Mouse (Mus musculus): ENCODE data around the gene Oxct1.

Oxct1 gene

DNA sequence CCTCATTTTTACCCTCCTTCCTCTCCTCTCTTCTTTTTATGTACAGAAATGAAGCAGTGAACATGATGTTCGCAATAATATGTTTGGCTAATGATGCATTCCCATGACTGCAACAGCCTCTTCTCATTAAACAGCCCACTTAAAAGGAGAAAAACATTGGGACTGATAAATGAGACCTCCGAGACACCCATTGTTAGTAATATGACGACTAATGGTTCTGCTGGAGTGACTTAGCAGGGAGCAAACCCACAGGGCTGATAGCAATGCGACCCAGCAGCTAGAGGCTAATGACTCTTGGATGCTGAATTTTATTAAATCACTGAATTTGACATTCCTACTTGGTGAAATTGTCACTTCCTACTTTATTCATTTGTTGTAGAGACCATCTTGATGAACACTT, 79.3 kb downstream of the Oxct1 start:
- no peak for DNase-seq (ENCODE audit: low read depth, low spot score)

DNA sequence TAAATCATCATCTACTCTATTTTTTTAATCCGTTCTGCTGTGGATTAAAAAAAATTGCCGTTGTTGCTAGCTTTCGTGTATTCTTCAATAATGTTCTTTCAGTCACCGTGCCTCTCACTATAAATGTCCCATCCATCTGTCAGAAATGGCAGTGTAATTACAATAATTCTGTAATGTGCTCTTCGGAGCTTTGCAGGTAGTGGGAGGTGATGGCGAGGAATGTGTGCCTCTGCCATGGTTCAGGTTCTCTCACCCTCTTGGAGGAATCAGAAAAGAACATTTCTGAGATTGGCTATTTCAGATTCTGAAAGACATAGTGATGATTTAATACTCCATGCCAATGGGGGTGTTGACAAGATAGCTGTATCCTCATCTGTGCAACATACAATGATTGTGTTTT, 93.8 kb downstream of the Oxct1 start:
- no peak for DNase-seq (ENCODE audit: low read depth, low spot score)

GRCm38 (mm10) chr15:4124648-4125047, 98.5 kb downstream of the Oxct1 start:
- DNase-seq (ENCODE audit: low read depth, low spot score) = no peak

DNA sequence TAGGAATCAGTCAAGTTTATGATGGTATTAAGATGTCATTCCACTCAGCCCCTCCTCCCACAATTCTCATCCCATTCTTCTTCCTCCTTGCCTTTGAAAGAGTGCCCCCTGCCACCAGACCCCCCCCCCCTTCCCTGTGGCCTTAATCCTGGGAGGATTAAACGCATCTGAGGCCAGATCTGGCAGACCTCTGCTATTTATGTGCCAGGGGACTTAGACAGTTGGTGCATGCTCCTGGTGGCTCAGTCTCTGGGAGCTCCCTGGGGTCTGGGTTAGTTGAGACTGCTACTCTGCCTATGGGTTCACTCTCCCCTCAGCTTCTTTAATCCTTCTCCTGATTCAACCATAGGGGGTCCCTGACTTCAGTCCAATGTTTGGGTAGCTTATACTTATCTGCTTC, 112.3 kb downstream of the Oxct1 start:
- DNase-seq (ENCODE audit: low read depth, low spot score) = no peak

DNA sequence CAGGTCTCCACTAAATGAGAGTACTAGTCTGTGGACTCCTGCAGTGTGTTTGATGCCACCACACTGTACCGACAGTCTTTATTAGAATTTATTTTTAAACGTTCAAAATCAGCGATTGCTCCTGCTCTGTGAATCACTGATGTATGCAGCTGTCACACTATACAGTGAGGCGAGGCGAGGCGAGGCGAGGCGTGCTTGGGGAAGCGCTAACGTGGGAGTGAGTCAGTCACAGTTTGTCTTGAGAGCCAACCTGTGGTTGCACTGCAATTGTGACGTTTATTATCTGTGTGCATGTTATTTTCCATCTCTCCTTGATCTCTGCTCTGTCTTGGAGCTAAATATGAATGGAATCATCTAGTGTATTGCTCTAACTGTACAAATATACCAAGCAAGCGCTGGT, 113.3 kb downstream of the Oxct1 start:
- no peak for DNase-seq (ENCODE audit: low read depth, low spot score)

DNA sequence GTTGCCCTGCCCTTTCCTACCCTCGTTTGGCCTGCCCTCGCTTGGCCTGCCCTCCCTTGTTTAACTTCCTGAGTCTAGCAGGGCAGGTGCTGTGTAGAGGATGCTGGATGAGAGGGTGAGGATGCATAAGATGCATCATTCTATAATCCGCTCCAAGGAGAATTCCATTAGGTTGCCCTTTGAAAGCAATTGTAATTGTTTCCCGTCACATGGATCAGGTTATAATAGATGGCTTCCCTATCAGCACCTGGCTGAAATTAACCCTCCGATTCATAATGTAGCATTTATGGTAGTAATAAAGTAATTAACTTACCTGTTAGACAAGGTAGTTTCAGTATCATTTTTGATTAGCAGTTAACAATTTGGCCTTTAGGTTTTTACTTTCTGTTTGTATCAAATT, 119.2 kb downstream of the Oxct1 start:
- no peak for DNase-seq (ENCODE audit: low read depth, low spot score)

GRCm38 (mm10) chr15:4147700-4148099, 121.5 kb downstream of the Oxct1 start:
- no peak for DNase-seq (ENCODE audit: low read depth, low spot score)

DNA sequence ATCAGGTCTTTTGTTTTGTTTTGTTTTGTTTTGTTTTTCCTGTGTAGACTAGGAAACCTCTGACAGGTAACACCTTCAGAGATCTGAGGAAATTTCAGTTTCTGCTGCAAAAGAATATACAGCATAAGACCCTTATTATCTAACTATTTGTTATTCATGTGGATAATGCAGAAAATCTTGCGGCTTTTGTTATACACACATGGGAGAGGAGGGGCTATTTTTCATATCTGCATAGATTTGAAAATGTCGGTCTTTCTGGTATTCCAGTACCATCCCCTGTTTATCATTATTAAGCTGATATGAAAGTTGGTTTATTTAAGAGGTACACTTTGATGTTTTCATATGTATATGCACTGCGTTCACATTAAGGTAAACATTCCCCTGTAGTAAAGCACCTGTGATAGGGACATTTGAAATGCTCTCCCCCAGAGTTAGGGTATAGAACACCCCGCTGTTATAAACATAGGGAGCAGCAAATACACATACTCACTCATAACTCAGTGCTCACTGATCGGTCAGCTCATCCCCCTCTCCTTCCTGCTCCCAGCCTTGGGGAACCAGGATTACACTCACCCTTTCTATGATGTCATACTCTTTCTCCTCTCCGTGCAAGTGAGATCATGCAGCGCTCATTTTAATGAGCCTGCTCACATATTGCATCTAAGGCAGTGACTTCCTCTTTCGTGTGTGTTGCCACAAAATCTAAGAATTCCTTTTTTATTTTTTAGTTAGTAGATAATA, 122.6 kb downstream of the Oxct1 start:
- no peak for DNase-seq (ENCODE audit: low read depth, low spot score)

DNA sequence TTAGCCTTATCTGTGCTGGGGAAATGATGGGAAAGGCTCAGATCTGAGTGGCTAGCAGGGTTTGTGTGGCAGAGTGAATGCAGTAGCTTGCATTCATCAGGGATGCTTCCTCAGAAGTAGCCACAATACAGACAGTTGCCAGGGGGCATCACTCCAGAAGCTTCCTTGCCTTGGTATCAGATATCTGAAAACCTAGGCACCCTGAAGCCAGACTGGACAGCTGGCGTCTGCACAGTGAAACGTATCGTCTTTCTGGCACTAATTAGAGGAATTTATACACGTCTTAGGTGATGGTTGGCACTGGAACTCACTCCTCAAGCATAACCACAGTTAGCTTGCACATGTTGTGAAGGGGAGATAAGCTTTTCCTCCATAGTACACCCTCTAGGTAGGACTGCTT, 128.5 kb downstream of the Oxct1 start:
- no peak for DNase-seq (ENCODE audit: low read depth, low spot score)

DNA sequence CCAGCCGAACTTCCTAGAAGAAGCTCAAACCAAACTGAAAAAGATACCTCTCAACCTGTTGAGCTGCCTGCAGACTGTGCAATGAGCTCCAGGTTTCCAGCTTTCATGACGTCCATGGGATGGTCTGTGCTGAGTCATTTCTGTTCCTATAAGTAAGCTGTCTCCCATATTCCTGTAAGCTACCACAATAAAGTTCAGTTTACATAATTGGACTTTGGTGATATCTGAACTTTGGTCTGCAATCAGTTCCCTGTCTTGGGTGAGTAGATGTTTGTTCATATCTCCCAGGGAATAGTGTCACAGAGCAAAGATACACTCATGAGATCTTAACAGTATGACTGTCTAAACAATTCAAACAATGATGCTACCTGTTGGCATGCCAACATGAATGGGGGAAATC, 141.8 kb downstream of the Oxct1 start:
- no peak for DNase-seq (ENCODE audit: low read depth, low spot score)

DNA sequence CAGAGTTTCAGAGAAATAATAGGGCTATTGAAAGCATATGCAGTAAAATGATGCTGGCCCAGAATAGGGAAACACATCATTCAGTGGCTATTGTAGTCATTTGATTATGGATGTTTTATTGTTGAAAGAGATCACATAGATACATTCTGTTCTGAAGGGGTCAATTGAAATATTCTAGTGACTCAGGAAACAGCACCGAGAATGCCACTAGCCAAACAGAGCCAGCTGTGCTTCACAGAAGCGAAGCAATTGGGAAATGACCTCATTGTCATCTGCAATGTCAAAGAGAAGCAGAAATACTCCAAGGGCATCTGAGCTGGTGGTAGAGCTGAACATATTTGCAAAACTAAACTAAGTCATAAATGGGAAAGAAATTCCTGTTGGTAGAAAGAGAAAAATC, 145.4 kb downstream of the Oxct1 start:
- DNase-seq (ENCODE audit: low read depth, low spot score) = no peak

GRCm38 (mm10) chr15:4197913-4198312, 171.7 kb downstream of the Oxct1 start:
- no peak for DNase-seq (ENCODE audit: low read depth, low spot score)

Measured in ES-CJ7 (cell line).